Mouse (Mus musculus): ENCODE data around the gene Galk2. TPM values are rescaled to one million over a fixed set of nuclear protein-coding genes. Genes with fewer than 3 reads are reported as not detected.

Galk2 gene
- polyA plus RNA-seq, 1 experiment from 2014 or later, result 30.8 TPM

DNA sequence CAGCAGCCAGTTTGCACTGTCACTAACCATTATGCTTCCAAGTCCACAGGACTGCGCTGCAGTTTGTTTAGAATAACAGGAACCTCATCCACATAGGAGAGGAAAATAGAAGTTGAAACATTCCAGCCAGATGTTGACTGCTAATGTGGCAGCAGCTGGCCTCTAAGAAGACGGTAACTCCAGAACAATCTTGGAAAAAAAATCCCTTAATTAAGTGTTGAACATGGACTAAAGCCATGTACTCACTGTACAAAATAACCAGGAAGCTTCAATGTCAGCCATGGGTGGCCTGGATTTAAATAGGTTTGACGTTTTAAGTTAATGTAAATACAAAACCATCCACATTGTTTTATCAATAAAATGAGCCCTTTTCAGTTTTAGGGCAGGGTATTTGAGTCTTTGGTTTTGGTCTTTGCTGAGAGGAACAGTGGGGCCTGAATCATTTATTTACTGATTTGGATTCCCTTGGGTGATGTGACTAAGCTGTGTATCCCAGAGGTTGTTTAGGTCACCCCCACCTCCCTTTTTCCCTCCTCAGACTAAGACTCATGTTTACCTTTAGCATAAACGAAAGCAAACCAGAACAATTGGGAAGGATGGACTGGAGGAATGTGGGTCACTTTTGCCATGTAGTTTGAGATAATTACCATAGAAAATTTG lies 47.6 kb downstream of the Galk2 start:
- H3K27me3 ChIP-seq (ENCODE audit: control insufficient read depth, insufficient read depth, low read length), result no peaks in the 10 kb centered on the region
- no peak overlapping the region for H3K9ac ChIP-seq (ENCODE audit: low read length)
- no peaks in the 10 kb centered on the region for H3K9me3 ChIP-seq (ENCODE audit: control insufficient read depth, low read length)
- DNase-seq (ENCODE audit: low spot score) (no peak), ATAC-seq (ENCODE audit: low FRiP score, low TSS enrichment) (no peak)
- H3K4me3 ChIP-seq (ENCODE audit: low read depth, low read length), result no peak overlapping the region
- no peaks in the 10 kb centered on the region for H3K36me3 ChIP-seq (ENCODE audit: control insufficient read depth, insufficient read depth, low read length)
- H3K4me1 ChIP-seq (replicated peaks; ENCODE audit: control insufficient read depth, insufficient read depth), result no peaks in the 10 kb centered on the region
- WGBS, result 54% methylated on average over 4 of the region's 4 CpGs
- no peak for TF ChIP-seq CTCF (IDR thresholded peaks at IDR 0.05; ENCODE audit: low read depth)
- no peak overlapping the region for H3K27ac ChIP-seq (replicated peaks)
- no peak overlapping the region for H3K4me2 ChIP-seq (replicated peaks; ENCODE audit: low read depth)

DNA sequence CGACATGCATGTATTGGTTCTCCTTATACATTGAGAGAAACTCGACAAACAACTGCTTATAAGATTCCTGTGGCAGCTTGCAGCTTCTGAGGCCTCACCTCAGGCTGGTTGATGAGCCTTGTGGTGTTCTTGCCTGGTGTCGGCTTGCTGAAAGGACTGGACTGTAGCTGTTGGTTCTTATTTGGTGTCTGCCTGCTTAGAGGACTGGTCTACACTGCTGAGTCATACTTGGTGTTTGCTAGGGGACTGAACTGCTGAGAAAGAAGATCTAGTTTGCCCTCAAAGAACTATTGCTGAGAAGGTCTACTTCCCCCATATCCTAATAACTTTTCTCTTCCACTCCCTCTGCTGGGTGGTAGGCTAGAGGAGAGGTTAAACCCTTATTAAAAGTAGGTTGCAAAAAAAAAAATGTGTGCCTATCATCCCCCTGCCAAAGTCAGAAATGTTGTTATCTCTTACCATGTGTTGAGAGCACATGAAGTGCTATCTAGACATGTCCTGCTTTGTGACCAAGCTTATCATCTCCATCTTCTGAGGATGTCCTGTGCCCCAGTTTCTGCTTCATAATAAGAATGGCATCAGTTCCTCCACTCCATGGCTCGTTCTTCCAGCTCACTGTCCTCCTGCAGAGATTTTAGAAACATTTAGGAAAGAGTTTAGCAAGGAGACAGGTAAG lies 48.8 kb downstream of the Galk2 start:
- DNase-seq (ENCODE audit: low spot score) (no peak), ATAC-seq (ENCODE audit: low FRiP score, low TSS enrichment) (no peak)
- Histone ChIP-seq H3K4me2 (replicated peaks; ENCODE audit: low read depth) (no peak overlapping the region), H3K36me3 (ENCODE audit: control insufficient read depth, insufficient read depth, low read length) (no peaks in the 10 kb centered on the region), H3K4me3 (ENCODE audit: low read depth, low read length) (no peak overlapping the region), H3K4me1 (replicated peaks; ENCODE audit: control insufficient read depth, insufficient read depth) (no peaks in the 10 kb centered on the region), H3K9ac (ENCODE audit: low read length) (no peak overlapping the region), H3K27me3 (ENCODE audit: control insufficient read depth, insufficient read depth, low read length) (no peaks in the 10 kb centered on the region), H3K27ac (replicated peaks) (no peak overlapping the region), H3K9me3 (ENCODE audit: control insufficient read depth, low read length) (no peaks in the 10 kb centered on the region)
- 85% methylated on average over 4 of the region's 4 CpGs for WGBS
- TF ChIP-seq EP300 (optimal IDR thresholded peaks at IDR 0.05) (no peak), CTCF (IDR thresholded peaks at IDR 0.05; ENCODE audit: low read depth) (no peak)

DNA sequence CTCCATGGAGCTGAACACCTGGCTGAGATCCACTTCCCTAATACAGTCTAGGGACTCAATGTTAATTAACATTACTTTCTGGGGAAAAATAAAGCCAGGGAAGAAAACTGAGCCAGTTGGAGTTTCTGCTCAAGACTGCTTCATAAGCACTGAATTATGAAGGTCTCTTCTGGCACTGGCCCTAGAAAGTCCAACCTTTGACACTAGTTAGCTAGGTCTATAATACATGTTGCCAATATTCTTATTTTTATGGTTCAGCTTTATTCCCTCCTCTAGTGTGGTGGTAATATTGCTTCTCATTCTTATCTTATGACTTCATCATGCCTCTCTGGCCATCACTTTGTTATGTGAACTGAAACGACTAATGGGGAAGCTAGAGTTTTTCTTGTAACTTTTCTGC lies 55.3 kb downstream of the Galk2 start:
- ATAC-seq (ENCODE audit: low FRiP score, low TSS enrichment) (no peak), DNase-seq (ENCODE audit: low spot score) (no peak)
- WGBS, result 31% methylated on average over 1 of the region's 1 CpGs

DNA sequence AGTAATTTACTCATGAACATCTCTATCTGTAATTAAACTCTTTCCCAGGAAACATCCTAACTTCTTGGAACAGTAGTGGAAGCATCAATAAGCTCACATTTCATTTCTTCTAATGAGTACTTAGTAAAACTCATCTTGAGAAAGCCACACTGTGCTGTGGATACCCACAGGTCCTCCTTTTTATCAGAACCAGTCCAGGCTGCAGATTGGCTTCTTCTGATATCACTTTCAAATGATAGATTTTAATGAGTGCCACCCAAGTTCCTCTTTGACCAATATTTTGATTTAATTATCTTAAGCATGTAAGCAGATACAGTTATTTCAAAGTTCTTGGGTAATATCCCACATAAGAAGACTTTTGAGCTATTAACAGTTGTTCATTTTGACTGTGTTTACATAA lies 55.8 kb downstream of the Galk2 start:
- TF ChIP-seq CTCF (IDR thresholded peaks at IDR 0.05; ENCODE audit: low read depth), result no peak
- no peak for TF ChIP-seq EP300 (optimal IDR thresholded peaks at IDR 0.05)

More for the DNA sequence above, 55.3 kb downstream of the Galk2 start:
- Histone ChIP-seq H3K27ac (replicated peaks) (no peak overlapping the region), H3K4me3 (ENCODE audit: low read depth, low read length) (no peak overlapping the region), H3K4me1 (replicated peaks; ENCODE audit: control insufficient read depth, insufficient read depth) (no peaks in the 10 kb centered on the region; the same call in 1 of the 2 replicates), H3K4me2 (replicated peaks; ENCODE audit: low read depth) (no peak overlapping the region), H3K36me3 (ENCODE audit: control insufficient read depth, insufficient read depth, low read length) (no peaks in the 10 kb centered on the region), H3K9me3 (ENCODE audit: control insufficient read depth, low read length) (no peaks in the 10 kb centered on the region), H3K27me3 (ENCODE audit: control insufficient read depth, insufficient read depth, low read length) (no peaks in the 10 kb centered on the region), H3K9ac (ENCODE audit: low read length) (no peak overlapping the region; the same call in 1 of the 2 replicates)
- TF ChIP-seq CTCF (IDR thresholded peaks at IDR 0.05; ENCODE audit: low read depth) (no peak), EP300 (optimal IDR thresholded peaks at IDR 0.05) (no peak)

DNA sequence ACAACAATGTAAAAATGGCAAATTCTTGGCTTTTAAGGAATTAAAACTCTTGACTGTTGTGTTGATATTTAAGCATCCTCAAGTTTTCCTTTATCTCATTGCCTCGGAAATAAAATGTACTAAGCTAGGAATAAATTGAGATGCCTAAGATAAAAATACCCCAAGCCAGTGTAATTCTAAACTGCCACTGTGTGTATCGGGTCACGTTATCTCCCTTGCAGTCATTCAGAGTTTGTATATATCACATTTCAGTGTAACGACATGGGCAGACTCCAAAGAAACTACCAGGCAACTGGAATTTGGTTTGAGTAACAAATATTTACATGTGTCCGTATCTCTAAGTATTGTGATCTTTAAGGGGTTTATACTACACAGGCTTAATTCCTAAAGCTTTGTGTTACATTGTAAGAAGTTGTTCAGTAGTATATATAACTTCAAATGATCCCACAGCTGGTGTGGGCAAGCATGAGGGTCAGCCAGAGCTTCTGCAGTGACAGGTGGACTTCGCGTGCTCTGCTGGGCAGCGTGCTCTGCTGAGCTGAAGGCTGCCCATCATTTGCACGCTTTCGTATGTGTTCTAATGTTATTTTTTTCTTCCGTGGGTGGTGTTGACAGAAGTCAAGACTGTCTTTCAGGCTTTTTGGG lies 57.9 kb downstream of the Galk2 start:
- DNase-seq (ENCODE audit: low spot score) (no peak), ATAC-seq (ENCODE audit: low FRiP score, low TSS enrichment) (no peak)
- H3K27ac ChIP-seq (replicated peaks), result no peak overlapping the region
- H3K4me2 ChIP-seq (replicated peaks; ENCODE audit: low read depth), result no peak overlapping the region
- no peaks in the 10 kb centered on the region for H3K27me3 ChIP-seq (ENCODE audit: control insufficient read depth, insufficient read depth, low read length)
- 30% methylated on average over 11 of the region's 11 CpGs for WGBS
- 0 out of 2 replicates have a peak, but pooled peaks cover 2% of the 10 kb centered on the region for H3K36me3 ChIP-seq (ENCODE audit: control insufficient read depth, insufficient read depth, low read length)
- H3K4me1 ChIP-seq (replicated peaks; ENCODE audit: control insufficient read depth, insufficient read depth), result no peaks in the 10 kb centered on the region; the same call in 1 of the 2 replicates
- TF ChIP-seq CTCF (IDR thresholded peaks at IDR 0.05; ENCODE audit: low read depth), result no peak
- no peak for TF ChIP-seq EP300 (optimal IDR thresholded peaks at IDR 0.05)
- H3K9me3 ChIP-seq (ENCODE audit: control insufficient read depth, low read length), result no peaks in the 10 kb centered on the region
- H3K9ac ChIP-seq (ENCODE audit: low read length), result no peak overlapping the region
- H3K4me3 ChIP-seq (ENCODE audit: low read depth, low read length), result no peak overlapping the region

More for the DNA sequence above, 55.8 kb downstream of the Galk2 start:
- ATAC-seq (ENCODE audit: low FRiP score, low TSS enrichment) (no peak), DNase-seq (ENCODE audit: low spot score) (no peak)
- Histone ChIP-seq H3K9ac (ENCODE audit: low read length) (no peak overlapping the region), H3K27me3 (ENCODE audit: control insufficient read depth, insufficient read depth, low read length) (no peaks in the 10 kb centered on the region), H3K4me3 (ENCODE audit: low read depth, low read length) (no peak overlapping the region), H3K27ac (replicated peaks) (no peak overlapping the region), H3K9me3 (ENCODE audit: control insufficient read depth, low read length) (no peaks in the 10 kb centered on the region), H3K4me2 (replicated peaks; ENCODE audit: low read depth) (no peak overlapping the region), H3K36me3 (ENCODE audit: control insufficient read depth, insufficient read depth, low read length) (no peaks in the 10 kb centered on the region), H3K4me1 (replicated peaks; ENCODE audit: control insufficient read depth, insufficient read depth) (no peaks in the 10 kb centered on the region; the same call in 1 of the 2 replicates)

DNA sequence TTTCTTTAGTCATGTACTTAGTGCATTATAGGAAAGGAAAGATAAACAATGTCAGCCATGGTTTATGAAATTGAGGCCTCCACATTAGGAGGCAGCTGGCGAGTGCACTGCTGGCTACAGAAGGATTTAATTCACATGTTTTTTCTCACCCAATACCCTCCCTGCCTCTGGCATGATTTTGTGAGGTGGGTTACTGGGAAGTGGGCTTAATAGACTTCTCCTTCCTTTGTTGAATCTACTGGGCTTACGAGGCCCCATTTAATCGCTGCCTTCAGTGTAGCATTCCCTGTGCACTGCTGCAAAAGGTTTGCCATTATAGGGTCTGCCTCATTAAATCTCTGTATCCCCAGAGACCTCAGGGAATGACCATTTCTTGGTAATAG lies 58.4 kb downstream of the Galk2 start:
- WGBS, result 50% methylated on average over 3 of the region's 3 CpGs
- no peak overlapping the region for H3K4me3 ChIP-seq (ENCODE audit: low read depth, low read length)
- DNase-seq (ENCODE audit: low spot score) (no peak), ATAC-seq (ENCODE audit: low FRiP score, low TSS enrichment) (no peak)
- no peak overlapping the region for H3K9ac ChIP-seq (ENCODE audit: low read length)
- H3K4me1 ChIP-seq (replicated peaks; ENCODE audit: control insufficient read depth, insufficient read depth), result no peaks in the 10 kb centered on the region; the same call in 1 of the 2 replicates
- TF ChIP-seq CTCF (IDR thresholded peaks at IDR 0.05; ENCODE audit: low read depth) (no peak), EP300 (optimal IDR thresholded peaks at IDR 0.05) (no peak)
- H3K27ac ChIP-seq (replicated peaks), result no peak overlapping the region
- H3K4me2 ChIP-seq (replicated peaks; ENCODE audit: low read depth), result no peak overlapping the region
- H3K9me3 ChIP-seq (ENCODE audit: control insufficient read depth, low read length), result no peaks in the 10 kb centered on the region
- 0 out of 2 replicates have a peak, but pooled peaks cover 2% of the 10 kb centered on the region for H3K36me3 ChIP-seq (ENCODE audit: control insufficient read depth, insufficient read depth, low read length)
- H3K27me3 ChIP-seq (ENCODE audit: control insufficient read depth, insufficient read depth, low read length), result no peaks in the 10 kb centered on the region
